Mouse (Mus musculus): ENCODE data around the gene Scaf8. TPM values are rescaled to one million over a fixed set of nuclear protein-coding genes. Genes with fewer than 3 reads are reported as not detected.
"Not testable (repeated sequence)": the region's sequence is repeated elsewhere in the genome, so short reads cannot be mapped to it uniquely, and the experiment has no call there.

Gene Scaf8
- polyA plus RNA-seq (2015; fragmentation: Nextera tagmentation; extraction: Ambion mirVana): 12.6 and 13.7 TPM in 2 replicates

DNA sequence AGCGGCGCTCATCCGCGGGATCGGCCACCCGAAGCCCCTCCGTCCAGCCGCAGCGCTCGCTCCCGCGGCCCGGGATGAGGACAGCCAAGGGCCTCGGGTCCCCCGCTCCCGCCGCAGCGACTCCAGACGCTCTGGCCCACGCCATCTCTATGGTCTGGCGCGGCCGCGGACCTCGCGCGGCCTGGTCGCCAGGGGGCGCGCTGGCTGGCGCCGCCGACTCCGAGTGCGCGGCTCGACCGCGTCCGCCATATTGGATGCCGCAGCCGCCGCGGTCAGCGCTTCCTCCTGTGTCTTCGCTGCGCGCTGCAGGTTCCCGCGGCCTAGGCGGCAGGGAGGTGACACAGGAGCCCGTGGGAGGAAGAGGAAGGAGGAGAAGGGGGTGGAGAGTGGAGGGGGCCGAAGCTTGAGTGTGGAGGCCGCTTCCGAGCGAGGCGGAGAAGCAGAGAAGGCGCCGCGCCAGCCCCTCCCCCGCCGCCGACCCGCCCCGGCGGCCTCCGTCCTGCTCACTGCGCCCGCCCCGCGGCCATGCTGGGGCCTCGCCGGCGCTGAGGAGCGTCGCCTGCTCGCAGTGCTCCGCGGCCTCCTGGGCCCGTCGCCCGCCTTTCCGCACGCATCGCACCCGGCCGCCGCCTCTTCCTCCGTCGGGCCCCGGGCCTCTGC lies at the start of gene Scaf8:
Gene Scaf8, plus strand, starts transcription at position 253 of the 660 bp plus-strand sequence.
- Histone ChIP-seq H3K36me3 (ENCODE audit: control insufficient read depth, insufficient read depth) (no peaks in the 10 kb centered on the region), H3K27ac (ENCODE audit: low read length) (peak within 1 kb of the TSS; percentile 98), H3K4me3 (ENCODE audit: low read length) (peak within 1 kb of the TSS; percentile 70), H3K9me3 (replicated peaks; ENCODE audit: control insufficient read depth, low read length) (no peaks in the 10 kb centered on the region), H3K9ac (ENCODE audit: low read length) (peak within 1 kb of the TSS; percentile 99), H3K4me1 (ENCODE audit: control insufficient read depth, insufficient read depth, low read length) (peaks cover 18% of the 10 kb centered on the region), H3K4me2 (ENCODE audit: low read depth, low read length) (peak within 1 kb of the TSS; percentile 84), H3K27me3 (ENCODE audit: control insufficient read depth, insufficient read depth, low read length) (no peaks in the 10 kb centered on the region)
- under 1% methylated on average over 84 of the region's 91 CpGs for WGBS
- ATAC-seq (replicated peaks; ENCODE audit: extremely low read depth, insufficient read depth, low FRiP score): peak; percentile 90

- Histone ChIP-seq H3K9ac (ENCODE audit: low read length) (no peak overlapping the region), H3K4me2 (ENCODE audit: low read depth, low read length) (no peak overlapping the region), H3K4me3 (ENCODE audit: low read length) (no peak overlapping the region), H3K27ac (ENCODE audit: low read length) (no peak overlapping the region), H3K36me3 (ENCODE audit: control insufficient read depth, insufficient read depth) (peaks cover 23% of the 10 kb centered on the region), H3K9me3 (replicated peaks; ENCODE audit: control insufficient read depth, low read length) (no peaks in the 10 kb centered on the region), H3K27me3 (ENCODE audit: control insufficient read depth, insufficient read depth, low read length) (no peaks in the 10 kb centered on the region), H3K4me1 (ENCODE audit: control insufficient read depth, insufficient read depth, low read length) (no peaks in the 10 kb centered on the region)
- WGBS: 90% methylated on average over 9 of the region's 9 CpGs
- no peak for ATAC-seq (replicated peaks; ENCODE audit: extremely low read depth, insufficient read depth, low FRiP score)
Observed at GRCm38 (mm10) chr17:3075166-3075872, 39.5 kb upstream of the Scaf8 start.

DNA sequence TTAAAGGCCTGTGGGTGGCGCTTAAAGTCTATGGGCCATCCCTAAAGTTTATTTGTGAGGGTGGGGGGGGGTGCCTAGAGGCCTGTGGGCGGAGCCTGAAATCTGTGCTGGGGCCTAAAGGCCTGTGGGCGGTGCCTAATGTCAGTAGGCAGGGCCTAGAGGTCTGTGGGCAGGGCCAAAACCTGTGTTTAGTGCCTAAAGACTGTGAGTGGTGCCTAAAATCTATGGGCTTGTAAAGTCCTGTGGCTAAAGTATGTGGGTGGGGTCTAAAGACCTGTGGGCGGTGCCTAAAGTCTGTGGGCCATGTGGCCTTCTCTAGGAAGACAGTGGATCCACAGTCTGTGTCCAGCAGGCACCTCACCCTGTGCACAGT lies 38.9 kb upstream of the Scaf8 start:
- Histone ChIP-seq H3K4me1 (ENCODE audit: control insufficient read depth, insufficient read depth, low read length) (no peaks in the 10 kb centered on the region), H3K4me2 (ENCODE audit: low read depth, low read length) (no peak overlapping the region), H3K4me3 (ENCODE audit: low read length) (no peak overlapping the region), H3K27me3 (ENCODE audit: control insufficient read depth, insufficient read depth, low read length) (no peaks in the 10 kb centered on the region), H3K9ac (ENCODE audit: low read length) (no peak overlapping the region), H3K9me3 (replicated peaks; ENCODE audit: control insufficient read depth, low read length) (no peaks in the 10 kb centered on the region), H3K36me3 (ENCODE audit: control insufficient read depth, insufficient read depth) (peaks cover 23% of the 10 kb centered on the region), H3K27ac (ENCODE audit: low read length) (no peak overlapping the region)
- ATAC-seq (replicated peaks; ENCODE audit: extremely low read depth, insufficient read depth, low FRiP score): no peak
- WGBS: 90% methylated on average over 4 of the region's 4 CpGs

- H3K9me3 ChIP-seq (replicated peaks; ENCODE audit: control insufficient read depth, low read length); H3K4me3 ChIP-seq (ENCODE audit: low read length); H3K27ac ChIP-seq (ENCODE audit: low read length); ATAC-seq (replicated peaks; ENCODE audit: extremely low read depth, insufficient read depth, low FRiP score); H3K4me2 ChIP-seq (ENCODE audit: low read depth, low read length); H3K9ac ChIP-seq (ENCODE audit: low read length); H3K4me1 ChIP-seq (ENCODE audit: control insufficient read depth, insufficient read depth, low read length); H3K27me3 ChIP-seq (ENCODE audit: control insufficient read depth, insufficient read depth, low read length): not testable (repeated sequence)
- WGBS: 86% methylated on average over 9 of the region's 9 CpGs
- H3K36me3 ChIP-seq (ENCODE audit: control insufficient read depth, insufficient read depth): peaks cover 13% of the 10 kb centered on the region
Observed at GRCm38 (mm10) chr17:3077936-3078335, 36.8 kb upstream of the Scaf8 start.

DNA sequence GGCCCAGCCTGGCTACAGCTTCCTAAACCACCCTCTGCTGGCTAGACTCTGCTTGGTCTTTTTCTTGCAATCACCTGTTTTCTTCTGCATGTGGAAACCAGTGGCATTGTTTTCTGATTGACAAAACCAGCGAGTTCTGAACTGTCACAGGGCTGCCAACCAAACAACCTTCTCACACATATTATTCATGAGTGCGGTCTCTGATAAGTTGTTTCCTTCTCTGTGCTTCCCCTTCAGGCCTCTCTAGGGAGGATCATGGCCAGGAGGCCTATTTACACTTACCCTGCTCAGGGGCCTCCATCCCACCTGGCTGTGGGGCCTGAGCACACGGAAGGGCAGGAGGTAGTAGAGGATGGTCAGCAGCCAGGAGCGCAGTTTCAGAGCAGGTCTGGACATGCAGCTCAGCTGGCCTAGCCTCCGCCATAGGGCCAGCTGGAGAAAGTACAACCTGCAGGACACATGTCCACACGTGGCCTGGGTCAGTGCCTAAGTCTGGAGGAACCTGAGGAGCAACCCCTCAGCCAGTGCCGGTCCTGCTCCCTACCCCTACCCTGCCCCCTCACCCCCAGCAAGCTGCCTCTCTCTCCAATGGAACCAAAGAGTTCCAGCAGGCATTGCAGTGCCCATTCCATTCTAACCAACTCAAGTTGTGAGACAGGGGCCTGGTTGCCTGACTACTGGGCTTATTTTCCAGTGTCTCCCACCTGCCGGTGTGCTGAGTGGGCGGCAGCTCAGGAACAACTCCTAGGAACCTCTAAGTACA lies 34.0 kb upstream of the Scaf8 start:
- not testable (repeated sequence) for H3K9ac ChIP-seq (ENCODE audit: low read length); H3K36me3 ChIP-seq (ENCODE audit: control insufficient read depth, insufficient read depth); ATAC-seq (replicated peaks; ENCODE audit: extremely low read depth, insufficient read depth, low FRiP score); H3K27me3 ChIP-seq (ENCODE audit: control insufficient read depth, insufficient read depth, low read length); H3K27ac ChIP-seq (ENCODE audit: low read length); H3K4me1 ChIP-seq (ENCODE audit: control insufficient read depth, insufficient read depth, low read length); H3K4me3 ChIP-seq (ENCODE audit: low read length); H3K9me3 ChIP-seq (replicated peaks; ENCODE audit: control insufficient read depth, low read length); H3K4me2 ChIP-seq (ENCODE audit: low read depth, low read length)
- WGBS: 75% methylated on average over 7 of the region's 9 CpGs

DNA sequence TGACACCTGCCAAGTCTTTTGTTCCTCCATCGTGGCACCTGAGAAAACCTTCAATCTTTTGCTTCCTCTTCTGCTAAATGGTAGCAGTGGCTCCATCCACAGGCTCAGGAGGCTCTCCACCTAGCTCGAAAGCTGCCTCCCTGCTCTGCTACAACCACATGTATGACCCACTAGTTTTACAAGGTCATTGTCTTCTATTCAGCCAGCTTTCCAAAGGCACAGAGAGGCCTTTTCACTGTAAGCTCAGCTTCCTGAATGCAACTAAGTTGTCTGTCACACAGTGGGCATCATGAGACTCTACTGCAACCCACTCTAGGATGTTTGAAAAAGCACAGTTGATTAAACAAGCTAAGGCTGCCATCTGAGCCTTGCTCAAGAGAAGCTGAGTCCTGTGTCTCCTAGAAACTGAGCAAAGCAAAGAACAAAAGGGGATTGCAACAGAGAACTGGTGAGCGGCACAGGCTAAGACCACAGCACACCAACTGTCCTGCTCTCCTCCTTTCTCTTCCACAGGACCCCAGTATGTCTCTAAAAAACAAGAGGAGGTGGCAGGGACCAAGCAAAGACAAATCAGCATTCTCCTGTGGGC lies 33.2 kb upstream of the Scaf8 start:
- not testable (repeated sequence) for H3K27ac ChIP-seq (ENCODE audit: low read length); H3K4me3 ChIP-seq (ENCODE audit: low read length); H3K4me1 ChIP-seq (ENCODE audit: control insufficient read depth, insufficient read depth, low read length); H3K36me3 ChIP-seq (ENCODE audit: control insufficient read depth, insufficient read depth); H3K4me2 ChIP-seq (ENCODE audit: low read depth, low read length); H3K9me3 ChIP-seq (replicated peaks; ENCODE audit: control insufficient read depth, low read length); H3K27me3 ChIP-seq (ENCODE audit: control insufficient read depth, insufficient read depth, low read length); H3K9ac ChIP-seq (ENCODE audit: low read length)
- peak; percentile 16 for ATAC-seq (replicated peaks; ENCODE audit: extremely low read depth, insufficient read depth, low FRiP score)
- 74% methylated on average over 2 of the region's 3 CpGs for WGBS

DNA sequence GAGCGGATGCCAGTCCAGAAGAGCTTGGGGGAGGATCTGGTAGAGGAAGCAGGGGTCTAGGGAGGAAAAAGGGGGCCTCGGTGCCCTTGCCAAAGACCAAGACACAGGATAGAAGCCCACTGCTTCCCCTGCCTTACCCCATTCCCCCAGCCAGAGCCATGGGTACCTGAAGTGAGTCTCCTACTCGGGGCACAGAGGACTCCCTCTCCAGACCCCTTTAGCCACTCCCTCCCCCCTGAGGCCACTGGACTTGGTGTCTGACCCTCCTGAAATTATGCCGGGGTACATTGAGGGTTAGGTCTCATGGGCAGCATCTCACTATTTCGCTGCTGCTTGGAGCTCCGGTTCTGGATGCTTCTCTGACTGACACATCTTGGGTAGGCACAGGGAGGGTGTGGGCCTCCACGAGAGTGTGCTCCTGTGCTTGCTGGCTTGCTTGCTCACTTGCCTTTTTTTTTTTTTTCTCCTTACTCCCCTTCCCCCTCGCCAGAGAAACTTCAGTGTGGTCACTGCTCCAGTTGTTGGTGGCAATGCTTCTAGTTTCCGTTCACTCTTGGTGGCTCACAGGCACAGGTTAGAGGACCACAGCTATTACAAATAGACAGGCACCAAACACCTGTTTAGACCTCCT lies 32.5 kb upstream of the Scaf8 start:
- not testable (repeated sequence) for H3K27me3 ChIP-seq (ENCODE audit: control insufficient read depth, insufficient read depth, low read length); H3K9ac ChIP-seq (ENCODE audit: low read length); H3K4me3 ChIP-seq (ENCODE audit: low read length); H3K36me3 ChIP-seq (ENCODE audit: control insufficient read depth, insufficient read depth); H3K27ac ChIP-seq (ENCODE audit: low read length); H3K9me3 ChIP-seq (replicated peaks; ENCODE audit: control insufficient read depth, low read length); H3K4me1 ChIP-seq (ENCODE audit: control insufficient read depth, insufficient read depth, low read length)
- ATAC-seq (replicated peaks; ENCODE audit: extremely low read depth, insufficient read depth, low FRiP score): peak; percentile 32
- WGBS: 76% methylated on average over 6 of the region's 9 CpGs
- peak overlapping the region; percentile 54; the same call in 1 of the 2 replicates for H3K4me2 ChIP-seq (ENCODE audit: low read depth, low read length)

DNA sequence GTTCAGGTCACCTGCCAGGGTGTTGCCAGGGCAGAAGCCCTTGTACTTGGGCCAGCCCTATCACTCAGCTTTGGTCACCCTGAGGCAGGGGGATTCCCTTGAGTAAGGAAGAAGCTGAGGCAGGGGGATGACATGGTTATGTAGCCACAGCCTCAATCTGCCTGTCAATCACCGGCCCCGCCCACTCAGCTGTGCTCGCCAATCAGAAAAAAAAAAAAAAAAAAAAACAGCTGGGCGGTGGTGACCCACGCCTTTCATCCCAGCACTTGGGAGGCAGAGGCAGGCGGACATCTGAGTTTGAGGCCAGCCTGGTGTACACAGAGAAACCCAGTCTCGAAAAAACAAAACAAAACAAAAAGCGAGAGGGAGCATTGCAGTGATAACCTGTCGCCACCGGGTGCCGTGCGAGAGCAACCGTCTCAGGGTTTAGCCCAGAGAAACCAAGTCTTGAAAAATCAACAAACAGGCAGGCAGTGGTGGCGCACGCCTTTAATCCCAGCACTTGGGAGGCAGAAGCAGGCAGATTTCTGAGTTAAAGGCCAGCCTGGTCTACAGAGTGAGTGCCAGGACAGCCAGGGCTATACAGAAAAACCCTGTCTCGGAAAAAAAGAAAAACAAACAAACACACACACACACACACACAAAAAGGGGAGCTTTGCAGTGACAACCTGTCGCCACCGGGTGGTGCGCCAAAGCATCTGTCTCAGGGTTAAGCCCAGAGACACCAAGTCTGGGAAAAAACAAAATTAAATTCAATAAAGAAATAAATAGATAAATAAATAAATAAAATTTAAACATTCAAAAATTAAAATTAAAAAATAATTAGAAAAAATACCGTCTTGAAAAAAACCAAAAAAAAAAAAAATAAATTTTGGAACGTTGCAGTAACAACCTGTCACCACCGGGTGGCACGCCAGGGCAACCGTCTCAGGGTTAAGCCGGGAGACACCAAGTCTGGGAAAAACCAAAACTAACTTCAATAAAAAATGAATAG lies 31.7 kb upstream of the Scaf8 start:
- not testable (repeated sequence) for H3K9me3 ChIP-seq (replicated peaks; ENCODE audit: control insufficient read depth, low read length); H3K27ac ChIP-seq (ENCODE audit: low read length); H3K4me1 ChIP-seq (ENCODE audit: control insufficient read depth, insufficient read depth, low read length); H3K9ac ChIP-seq (ENCODE audit: low read length); H3K27me3 ChIP-seq (ENCODE audit: control insufficient read depth, insufficient read depth, low read length); H3K36me3 ChIP-seq (ENCODE audit: control insufficient read depth, insufficient read depth); ATAC-seq (replicated peaks; ENCODE audit: extremely low read depth, insufficient read depth, low FRiP score)
- WGBS: 3% methylated on average over 25 of the region's 25 CpGs
- H3K4me3 ChIP-seq (ENCODE audit: low read length): peak overlapping the region; percentile 67
- H3K4me2 ChIP-seq (ENCODE audit: low read depth, low read length): peak overlapping the region; percentile 54
